ENCODE assay signal across 12 mouse cellular contexts in genomic region chr15:7163851-7164250, GRCm38 (mm10).
"Had no signal": no experiment of that assay in that cellular context is flagged by ENCODE, and none has a peak within 500 bp of the region (broad histone marks: within the 10 kb centered on the region; RNA-seq: fewer than 3 reads in every experiment).

No protein-coding gene starts in this region.

- H3K4me3 ChIP-seq: layer of hippocampus, adult 2 months; limb, embryonic 12.5 days; liver, embryonic 15.5 days; midbrain, embryonic 13.5 days had no signal

- H3K27ac ChIP-seq: layer of hippocampus, adult 2 months; limb, embryonic 12.5 days; liver, embryonic 15.5 days; midbrain, embryonic 13.5 days had no signal

- H3K27me3 ChIP-seq: liver, embryonic 15.5 days; midbrain, embryonic 13.5 days had no signal

- DNase-seq: kidney, postnatal 10 days; kidney, postnatal 4 days; liver; lung, adult 2 months; lung, postnatal 36 days; right cerebral cortex, postnatal 14 days; thymus, postnatal 36 days had no signal

- H3K9ac ChIP-seq: limb, embryonic 12.5 days; liver, embryonic 15.5 days; midbrain, embryonic 13.5 days had no signal

- H3K36me3 ChIP-seq: liver, embryonic 15.5 days had no signal

- H3K9me3 ChIP-seq: limb, embryonic 12.5 days; liver, embryonic 15.5 days; midbrain, embryonic 13.5 days had no signal

- ATAC-seq: lung, postnatal 0 days; midbrain, embryonic 13.5 days had no signal

- H3K4me1 ChIP-seq: midbrain, embryonic 13.5 days had no signal

- H3K4me2 ChIP-seq: limb, embryonic 12.5 days; liver, embryonic 15.5 days; midbrain, embryonic 13.5 days had no signal
